Mouse (Mus musculus): ENCODE measurements around the gene Mrpl24.

Gene Mrpl24

GRCm38 (mm10) chr3:87948378-87949265 is 29.3 kb downstream of the Mrpl24 start, which contains the start of gene Crabp2:
Crabp2 (plus strand) TSS chr3:87948666.
- no peak for DNase-seq

DNA sequence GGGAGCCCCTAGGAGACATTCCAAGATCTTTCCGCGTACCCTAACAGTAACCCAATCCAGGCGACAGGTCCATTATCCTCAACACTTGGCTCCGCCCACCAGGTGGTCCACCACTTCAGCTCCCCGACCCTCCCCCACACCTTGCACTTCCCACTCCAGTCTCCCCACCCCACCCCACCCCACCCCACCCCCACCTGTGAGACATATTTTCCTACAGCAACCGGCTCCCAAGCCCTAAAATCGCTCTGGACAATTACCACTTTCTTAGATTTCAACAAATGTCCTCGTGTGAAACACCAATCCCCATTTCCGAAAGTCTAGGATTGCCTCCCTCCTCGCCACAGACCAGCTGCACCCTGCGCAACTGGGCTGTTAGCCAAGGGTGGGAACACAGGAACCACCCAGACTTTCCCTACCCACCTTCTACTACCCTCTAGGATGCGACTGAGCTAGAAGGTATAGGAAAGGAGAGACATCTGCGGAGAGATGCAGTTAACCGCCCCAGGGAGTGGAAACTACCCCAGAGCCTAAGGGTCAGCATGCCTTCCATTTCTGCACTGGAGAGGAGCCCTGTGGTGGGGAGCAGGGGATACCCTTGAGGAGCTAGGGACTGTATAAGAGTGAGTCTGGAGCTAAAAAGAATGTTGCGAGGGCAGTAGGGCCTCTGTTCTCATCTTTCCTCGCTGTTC is 30.1 kb downstream of the Mrpl24 start:
- DNase-seq = no peak

- DNase-seq = no peak
Measured at GRCm38 (mm10) chr3:87949955-87950515, 30.7 kb downstream of the Mrpl24 start.

DNA sequence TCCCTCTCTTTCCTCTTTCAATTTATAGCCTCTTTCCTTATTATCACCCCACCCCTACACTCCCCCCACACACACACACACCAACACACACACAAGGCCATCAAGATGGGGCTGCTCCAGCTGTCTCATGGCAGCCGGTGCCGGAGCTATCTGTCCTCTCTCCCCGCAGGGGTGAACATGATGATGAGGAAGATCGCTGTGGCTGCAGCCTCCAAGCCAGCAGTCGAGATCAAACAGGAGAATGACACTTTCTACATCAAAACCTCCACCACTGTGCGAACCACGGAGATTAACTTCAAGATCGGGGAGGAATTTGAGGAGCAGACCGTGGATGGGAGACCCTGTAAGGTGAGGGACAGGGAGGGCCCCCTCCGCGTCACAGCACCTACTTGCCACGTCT is 32.6 kb downstream of the Mrpl24 start:
- no peak for DNase-seq

GRCm38 (mm10) chr3:87952440-87952839 is 33.1 kb downstream of the Mrpl24 start:
- no peak for DNase-seq

- no peak for DNase-seq
Measured at GRCm38 (mm10) chr3:87958056-87958455, 38.8 kb downstream of the Mrpl24 start.

GRCm38 (mm10) chr3:87958476-87958875 is 39.2 kb downstream of the Mrpl24 start:
- DNase-seq = no peak

GRCm38 (mm10) chr3:87958967-87959366 is 39.7 kb downstream of the Mrpl24 start:
- no peak for DNase-seq

- no peak for DNase-seq
Measured at GRCm38 (mm10) chr3:87959371-87959770, 40.1 kb downstream of the Mrpl24 start.

DNA sequence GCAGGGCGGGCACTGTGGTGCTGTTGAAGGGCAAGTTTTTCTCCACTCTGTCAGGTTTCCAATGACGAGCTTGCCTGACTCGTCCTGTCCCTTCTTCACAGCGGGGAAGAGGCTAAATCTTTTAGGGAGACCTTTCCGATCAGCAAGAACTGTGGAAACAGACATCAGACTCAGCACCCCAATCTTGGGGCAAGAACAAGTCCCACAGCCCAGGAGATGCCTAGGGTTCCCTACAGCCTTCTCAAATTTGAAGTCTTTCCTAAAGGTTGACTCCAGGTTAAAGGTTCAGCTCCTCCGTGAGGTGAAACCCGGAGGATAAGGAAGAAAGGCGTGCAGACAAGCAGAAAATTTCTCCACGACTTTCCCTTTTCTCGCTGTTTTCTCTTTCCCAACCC is 40.9 kb downstream of the Mrpl24 start:
- no peak for DNase-seq

DNA sequence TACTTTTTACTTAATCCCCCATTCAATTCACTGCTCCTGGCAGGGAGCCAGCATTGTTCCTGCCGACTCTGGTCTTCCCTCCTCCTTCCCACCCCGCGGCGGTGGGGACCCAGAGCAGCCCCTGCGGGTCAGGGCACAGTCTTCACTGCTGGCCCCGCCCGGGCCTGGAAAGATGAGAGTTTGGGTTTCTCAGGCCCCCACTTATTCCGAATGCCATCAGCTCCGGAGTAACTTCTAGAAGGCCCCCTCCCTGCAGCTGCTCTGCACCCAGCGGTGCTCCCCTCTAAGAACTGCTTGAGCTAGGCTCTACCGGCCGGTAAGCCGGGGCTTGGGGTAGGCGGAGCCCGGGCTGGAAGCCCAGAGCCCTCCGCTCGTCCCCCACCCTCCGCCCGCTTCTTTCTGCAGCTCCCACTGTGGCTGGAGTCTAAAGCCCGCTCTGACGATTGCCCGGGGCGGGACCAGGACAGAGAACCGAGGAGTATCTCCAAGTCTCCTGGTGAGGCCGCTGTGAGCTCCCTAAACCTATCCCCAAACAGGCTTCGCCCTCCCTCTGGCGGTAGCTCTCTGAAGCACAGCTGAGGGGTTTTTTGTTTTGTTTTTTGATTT is 41.4 kb downstream of the Mrpl24 start:
- DNase-seq = peak; percentile 74

DNA sequence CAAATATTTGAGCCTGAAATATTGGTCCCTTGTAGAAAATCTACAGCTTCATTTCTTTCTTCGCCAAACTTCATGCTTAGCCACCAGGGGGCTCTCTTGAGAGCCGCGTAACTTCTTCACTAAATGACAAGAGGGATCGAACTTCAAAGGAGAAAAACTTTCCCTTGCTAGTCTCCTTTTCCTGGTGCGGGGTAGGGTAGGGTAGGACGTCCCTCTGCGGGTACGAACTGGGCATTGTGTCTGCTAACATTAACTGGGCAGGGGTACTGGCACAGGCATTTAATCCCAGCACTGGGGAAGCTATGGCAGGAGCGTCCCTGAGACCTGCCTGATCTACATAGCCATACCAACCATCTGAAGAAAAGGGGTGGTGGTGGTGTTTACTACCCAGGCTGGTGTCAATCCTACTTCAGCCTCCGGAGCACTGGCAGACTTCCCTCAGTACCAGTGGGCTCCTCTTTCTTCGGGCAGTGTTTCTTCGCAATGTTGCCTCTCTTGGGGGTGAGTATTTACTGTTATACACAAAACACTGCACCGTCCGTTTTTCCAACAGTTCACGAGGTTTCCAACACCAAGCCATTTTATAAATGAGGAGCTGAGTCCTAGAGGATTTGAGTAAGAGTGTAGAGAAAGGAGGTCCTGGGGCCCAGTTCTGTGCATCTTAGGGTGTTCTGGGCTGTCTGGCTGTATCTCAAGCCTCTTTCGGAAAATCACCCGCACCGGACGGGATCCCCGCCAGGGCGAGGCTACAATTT is 51.1 kb downstream of the Mrpl24 start:
- peak; percentile 61 for DNase-seq

DNA sequence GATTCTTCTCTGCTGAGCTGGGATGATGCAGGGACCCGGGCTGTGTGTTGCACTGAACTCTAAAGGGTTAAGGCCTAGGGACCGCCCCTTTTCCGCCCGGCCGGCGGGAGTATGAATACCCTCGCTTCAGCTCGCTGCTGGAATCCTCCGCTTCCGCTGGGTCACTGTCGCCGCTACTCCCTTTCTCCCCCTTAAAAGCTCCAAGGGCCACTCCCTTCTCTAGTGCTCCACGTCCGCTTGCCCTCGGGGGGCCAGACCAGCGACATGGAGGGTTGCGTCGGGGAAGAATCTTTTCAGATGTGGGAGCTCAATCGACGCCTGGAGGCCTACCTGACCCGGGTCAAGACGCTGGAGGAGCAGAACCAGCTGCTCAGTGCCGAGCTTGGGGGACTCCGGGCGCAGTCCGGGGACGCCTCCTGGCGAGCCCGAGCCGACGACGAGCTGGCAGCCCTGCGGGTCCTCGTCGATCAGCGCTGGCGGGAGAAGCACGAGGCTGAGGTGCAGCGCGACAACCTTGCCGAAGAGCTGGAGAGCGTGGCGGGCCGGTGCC is 51.7 kb downstream of the Mrpl24 start, which contains the start of gene Nes:
TSS of gene Nes (plus strand) at position 140 of the 550 bp plus-strand sequence.
- peak; percentile 32 for DNase-seq

- DNase-seq = no peak
Measured at GRCm38 (mm10) chr3:87971489-87972202, 52.3 kb downstream of the Mrpl24 start.

- DNase-seq = no peak
Measured at GRCm38 (mm10) chr3:87972203-87972664, 52.9 kb downstream of the Mrpl24 start.

DNA sequence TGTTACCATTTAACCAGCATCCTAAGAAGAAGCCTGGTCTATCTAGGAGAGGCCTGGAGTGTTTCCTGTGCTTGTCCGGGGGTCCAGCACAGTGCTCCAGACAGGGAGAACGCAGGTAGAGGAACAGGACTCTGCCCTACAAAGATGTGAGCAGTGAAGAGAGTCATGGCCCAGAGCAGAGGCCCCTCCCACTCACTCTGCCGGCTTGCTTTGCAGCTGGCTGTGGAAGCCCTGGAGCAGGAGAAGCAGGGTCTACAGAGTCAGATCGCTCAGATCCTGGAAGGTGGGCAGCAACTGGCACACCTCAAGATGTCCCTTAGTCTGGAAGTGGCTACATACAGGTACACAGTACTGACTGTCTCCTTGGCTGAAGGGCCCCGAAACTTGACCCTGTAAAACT is 53.5 kb downstream of the Mrpl24 start:
- no peak for DNase-seq

Measured in thymus, postnatal 14 days (tissue).